Mouse (Mus musculus): Measurements from ENCODE around the gene Myo6.

Gene Myo6
- long read RNA-seq, experiment 1, partial matches to known transcripts = 4 of 5 reads
- long read RNA-seq, experiment 1, other reads (novel, unspliced or antisense) = 1 of 5 reads
- long read RNA-seq, experiment 2, partial matches to known transcripts = 9 of 10 reads
- long read RNA-seq, experiment 2, other reads (novel, unspliced or antisense) = 1 of 10 reads

GRCm38 (mm10) chr9:80164611-80165474 lies at the start of gene Myo6:
TSS of gene Myo6 (plus strand) at chr9:80165031.
- intact Hi-C loops (cut with DNase I) = no loop called here

GRCm38 (mm10) chr9:80145992-80146587 lies 18.7 kb upstream of the Myo6 start:
- intact Hi-C loops (cut with DNase I) = no loop called here

- intact Hi-C loops (cut with DNase I) = no loop called here
These were observed 15.2 kb upstream of the Myo6 start for GRCm38 (mm10) chr9:80149594-80149993.

GRCm38 (mm10) chr9:80155277-80155676 lies 9.6 kb upstream of the Myo6 start:
- intact Hi-C loops (cut with DNase I) = no loop called here

GRCm38 (mm10) chr9:80156780-80157179 lies 8.1 kb upstream of the Myo6 start:
- intact Hi-C loops (cut with DNase I) = no loop called here

GRCm38 (mm10) chr9:80157840-80158465 lies 6.9 kb upstream of the Myo6 start:
- intact Hi-C loops (cut with DNase I) = no loop called here

GRCm38 (mm10) chr9:80158937-80159336 lies 5.9 kb upstream of the Myo6 start:
- intact Hi-C loops (cut with DNase I) = no loop called here

GRCm38 (mm10) chr9:80161451-80161850 lies 3.4 kb upstream of the Myo6 start:
- intact Hi-C loops (cut with DNase I) = no loop called here

- intact Hi-C loops (cut with DNase I) = no loop called here
These were observed 1.6 kb upstream of the Myo6 start for GRCm38 (mm10) chr9:80163126-80163723.

GRCm38 (mm10) chr9:80164191-80164590 lies 640 bp upstream of the Myo6 start:
- intact Hi-C loops (cut with DNase I) = no loop called here

- intact Hi-C loops (cut with DNase I) = no loop called here
These were observed 859 bp downstream of the Myo6 start for GRCm38 (mm10) chr9:80165690-80166089.

- intact Hi-C loops (cut with DNase I) = no loop called here
These were observed 1.6 kb downstream of the Myo6 start for GRCm38 (mm10) chr9:80166425-80166824.

- intact Hi-C loops (cut with DNase I) = no loop called here
These were observed 2.3 kb downstream of the Myo6 start for GRCm38 (mm10) chr9:80167089-80167488.

GRCm38 (mm10) chr9:80169551-80169950 lies 4.7 kb downstream of the Myo6 start:
- intact Hi-C loops (cut with DNase I) = no loop called here

GRCm38 (mm10) chr9:80171241-80171640 lies 6.4 kb downstream of the Myo6 start:
- intact Hi-C loops (cut with DNase I) = no loop called here

- intact Hi-C loops (cut with DNase I) = no loop called here
These were observed 7.8 kb downstream of the Myo6 start for GRCm38 (mm10) chr9:80172396-80173222.

GRCm38 (mm10) chr9:80173629-80174028 lies 8.8 kb downstream of the Myo6 start:
- intact Hi-C loops (cut with DNase I) = no loop called here

GRCm38 (mm10) chr9:80176696-80177478 lies 12.1 kb downstream of the Myo6 start:
- intact Hi-C loops (cut with DNase I) = no loop called here

- intact Hi-C loops (cut with DNase I) = no loop called here
These were observed 13.8 kb downstream of the Myo6 start for GRCm38 (mm10) chr9:80178670-80179069.

- intact Hi-C loops (cut with DNase I) = no loop called here
These were observed 14.9 kb downstream of the Myo6 start for GRCm38 (mm10) chr9:80179688-80180087.

Measured in adrenal gland (tissue).